Mouse (Mus musculus) skeletal muscle tissue, postnatal 0 days (tissue): ENCODE results near the gene Akain1. TPM values are rescaled to one million over a fixed set of nuclear protein-coding genes. Genes with fewer than 3 reads are reported as not detected.

ENCODE experiments used
- polyA plus RNA-seq: library from polyadenylated mRNA; unstranded; fragments of >200 nt; fragmentation: Nextera tagmentation; extraction: Ambion mirVana; gene quantifications from 2 replicates; pipeline ENCODE4 v1.2.1, GENCODE M21; 2015

Gene Akain1
- 0.06 and 0.18 TPM in 2 replicates for polyA plus RNA-seq

GRCm38 (mm10) chr17:69438990-69439491 lies at the start of gene Akain1:
TSS of gene Akain1 (plus strand) at chr17:69439326.

Other genes starting within 250 kb of the Akain1 start
- 7.4 and 7.7 TPM in 2 replicates for gene Zbtb14, start 56.3 kb upstream of the Akain1 start, polyA plus RNA-seq